Mouse (Mus musculus) lung, adult 2 months (tissue): ENCODE measurements at regions not wholly inside any gene's neighbourhood (a gene's known extent, or its start where the extent isn't known, plus 50 kb on each side); places are given as distances from the start of the nearest gene placed in this dataset.
"Not testable (repeated sequence)": the region's sequence is repeated elsewhere in the genome, so short reads cannot be mapped to it uniquely, and the experiment has no call there.

Source experiments
- DNase-seq: peaks from one replicate; pipeline ENCODE4 v3.0.0; 2022
- H3K4me1 ChIP-seq: fragments of 200-500 bp; 2 replicates; pipeline ENCODE4 v1.6.1; 2011; ENCODE audit warnings: low read length; ENCODE audit not compliant: control insufficient read depth, insufficient read depth
- H3K4me3 ChIP-seq: fragments of 200-500 bp; replicated peaks from 2 replicates; pipeline ENCODE3; 2011; ENCODE audit warnings: low read depth, mild to moderate bottlenecking, control low read depth, low read length; ENCODE audit errors: extremely low read depth
- CTCF ChIP-seq: fragments of 200-500 bp; IDR thresholded peaks from 2 replicates; pipeline ENCODE4 v1.5.1; 2011; ENCODE audit warnings: mild to moderate bottlenecking, low read length, control low read depth; ENCODE audit not compliant: insufficient read depth
- POLR2A ChIP-seq: fragments of 200-500 bp; IDR thresholded peaks from 2 replicates; pipeline ENCODE4 v1.6.1; 2011; ENCODE audit warnings: low read depth, mild to moderate bottlenecking, control low read depth, low read length, borderline replicate concordance; ENCODE audit errors: extremely low read depth
- WGBS: fragments of 180-500 bp; shearing (Covaris S2); methylation state at CpG from one replicate; pipeline ENCODE4 v1.1.7; 2018; 5-methylcytosine and 5-hydroxymethylcytosine counted together

DNA sequence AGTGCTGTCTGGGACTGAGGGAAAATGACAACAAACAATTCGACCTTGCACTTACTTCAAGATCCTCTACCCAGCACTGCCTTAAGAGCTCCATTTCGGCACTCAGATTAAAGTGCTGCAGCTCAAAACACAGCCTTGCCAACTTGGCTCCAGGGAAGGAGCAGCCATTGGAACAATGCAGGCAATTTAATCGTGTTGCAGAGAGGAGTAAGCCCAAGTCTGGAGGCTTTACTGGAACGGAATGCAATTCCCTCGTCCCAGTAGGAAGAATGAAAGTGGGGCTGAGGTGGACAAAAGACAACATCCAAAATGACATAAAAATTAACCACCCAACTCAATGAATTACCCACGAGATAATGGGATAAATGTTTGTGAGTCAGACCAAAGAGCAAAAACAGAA, 273.0 kb downstream of the Hace1 start:
- no peak for DNase-seq
- no peak overlapping the region for H3K4me3 ChIP-seq
- no peaks in the 10 kb centered on the region for H3K4me1 ChIP-seq
- TF ChIP-seq CTCF (no peak), POLR2A (no peak)
- 52% methylated on average over 6 of the region's 6 CpGs for WGBS

DNA sequence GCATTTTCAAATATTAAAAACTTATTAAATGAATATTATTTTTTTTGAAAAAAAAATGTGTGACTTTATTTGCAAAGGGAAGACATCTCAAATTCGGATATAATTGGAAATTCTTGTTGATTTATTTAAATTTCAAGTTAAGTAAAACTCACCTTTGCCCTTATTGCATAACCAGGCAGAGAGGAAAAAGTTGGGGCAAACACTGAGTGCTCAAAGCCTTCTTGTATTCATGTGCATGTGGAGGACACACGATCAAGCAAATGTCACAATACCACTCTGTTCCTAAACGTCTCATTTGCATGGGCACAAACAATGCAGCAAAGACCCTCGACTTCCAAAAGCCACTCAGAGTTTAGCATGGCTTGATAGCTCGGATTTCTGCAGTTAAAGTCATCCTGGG, 275.1 kb downstream of the Hace1 start:
- no peak for DNase-seq
- H3K4me3 ChIP-seq, result no peak overlapping the region
- no peaks in the 10 kb centered on the region for H3K4me1 ChIP-seq
- WGBS, result 54% methylated on average over 5 of the region's 5 CpGs
- TF ChIP-seq CTCF (no peak), POLR2A (no peak)

DNA sequence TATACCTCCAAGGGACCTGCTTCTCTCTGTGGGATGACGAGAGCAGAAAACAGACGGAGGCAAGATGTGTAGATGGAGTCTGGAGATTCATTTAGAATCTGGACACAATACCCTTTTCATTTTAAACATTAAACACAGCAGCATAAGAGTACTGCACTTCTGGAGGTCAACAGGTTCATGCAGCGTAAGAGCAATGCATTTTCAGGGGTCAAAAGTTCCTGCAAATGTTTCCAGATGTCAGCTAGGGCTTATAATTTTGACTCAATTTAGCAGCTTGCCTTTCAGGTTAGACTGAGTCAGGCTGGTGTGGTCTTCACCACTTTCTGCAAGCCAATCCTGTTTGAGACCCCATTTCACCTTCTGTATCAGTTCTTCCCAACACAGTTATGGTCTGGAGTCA, 277.9 kb downstream of the Hace1 start:
- TF ChIP-seq CTCF, result no peak
- no peak for TF ChIP-seq POLR2A
- 57% methylated on average over 3 of the region's 3 CpGs for WGBS
- DNase-seq, result no peak
- Histone ChIP-seq H3K4me3 (no peak overlapping the region), H3K4me1 (no peaks in the 10 kb centered on the region)

DNA sequence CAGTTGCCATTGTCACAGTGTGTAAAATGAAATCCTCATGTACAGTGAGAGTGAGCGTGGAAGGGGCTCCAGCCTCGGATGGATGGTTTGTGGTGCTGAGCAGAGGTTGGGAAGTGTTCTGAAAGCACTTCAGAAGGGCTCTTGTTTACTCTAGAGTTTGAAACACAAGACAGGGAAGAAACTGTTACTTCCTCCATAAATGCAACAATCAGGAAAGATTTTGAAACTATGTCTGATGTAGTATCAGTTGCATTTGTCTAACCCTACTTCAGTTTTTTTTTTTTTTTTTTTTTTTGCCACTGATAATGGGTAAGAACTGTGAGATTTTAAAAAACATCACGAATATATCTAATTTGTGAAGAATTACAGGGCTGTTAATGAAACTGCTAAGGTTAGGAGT, 281.5 kb downstream of the Hace1 start:
- no peak overlapping the region for H3K4me3 ChIP-seq
- no peak for DNase-seq
- no peak for TF ChIP-seq POLR2A
- no peak for TF ChIP-seq CTCF
- WGBS, result 46% methylated on average over 3 of the region's 3 CpGs
- H3K4me1 ChIP-seq, result no peaks in the 10 kb centered on the region

DNA sequence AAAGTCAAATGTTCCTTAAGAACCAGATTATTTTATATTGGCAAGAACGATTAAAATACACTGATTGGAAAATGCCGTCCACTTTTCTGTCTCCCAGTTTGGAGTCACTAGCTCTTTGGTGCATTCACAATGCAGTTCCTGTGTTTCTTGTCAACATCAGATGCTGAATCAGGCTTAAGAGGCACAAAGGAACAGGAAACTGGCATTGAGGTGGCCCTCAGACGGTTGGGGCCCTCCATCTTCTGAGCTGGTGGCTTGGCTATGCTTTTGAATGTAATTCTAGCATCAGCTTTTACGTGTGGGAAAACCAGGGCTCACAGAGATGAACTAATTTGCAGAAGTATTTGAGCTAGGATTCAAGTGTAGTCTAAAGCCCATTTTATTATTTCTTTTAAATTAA, 282.3 kb downstream of the Hace1 start:
- H3K4me3 ChIP-seq, result no peak overlapping the region
- TF ChIP-seq POLR2A (no peak), CTCF (no peak)
- 73% methylated on average over 4 of the region's 4 CpGs for WGBS
- DNase-seq, result no peak
- no peaks in the 10 kb centered on the region for H3K4me1 ChIP-seq

DNA sequence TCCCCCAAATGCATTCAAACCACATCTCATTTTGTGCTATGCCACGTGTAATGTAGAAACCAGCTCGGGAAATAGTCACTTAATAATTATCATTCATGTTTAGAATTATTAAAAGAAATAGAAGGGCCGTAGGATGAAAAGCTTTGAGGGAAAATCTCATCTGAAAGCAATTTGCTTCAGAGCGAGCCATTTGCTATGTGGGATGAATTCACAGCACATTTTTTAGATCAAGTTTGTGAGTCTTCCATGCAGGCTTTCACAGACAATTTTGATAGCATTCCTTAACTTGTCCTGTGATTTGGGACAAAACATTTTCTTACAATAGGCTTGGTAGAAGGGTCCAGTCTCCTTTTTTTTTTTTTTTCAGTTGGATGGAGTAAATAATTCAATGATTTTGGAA, 283.1 kb downstream of the Hace1 start:
- H3K4me3 ChIP-seq, result no peak overlapping the region
- H3K4me1 ChIP-seq, result no peaks in the 10 kb centered on the region
- no peak for DNase-seq
- 72% methylated on average over 4 of the region's 4 CpGs for WGBS
- no peak for TF ChIP-seq POLR2A
- no peak for TF ChIP-seq CTCF

DNA sequence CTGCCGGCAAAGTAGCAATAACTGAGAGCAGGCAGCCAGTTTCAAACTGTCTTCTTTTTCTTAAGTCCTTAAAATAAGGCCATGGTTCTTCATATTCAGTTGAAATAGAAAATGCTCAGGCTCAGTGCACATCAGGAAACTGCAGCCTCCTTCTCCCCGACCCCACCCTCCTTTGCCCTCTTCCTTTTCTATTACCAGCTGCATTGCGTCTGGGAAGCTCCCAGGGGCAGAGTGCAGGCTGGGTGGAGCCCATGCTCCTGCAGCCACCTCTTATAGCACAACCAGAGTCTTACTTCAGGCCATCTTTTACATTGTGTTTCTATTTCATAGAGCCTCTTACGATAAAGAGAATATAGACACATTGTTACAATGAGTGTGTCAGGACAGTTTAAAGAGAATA, 288.2 kb downstream of the Hace1 start:
- Histone ChIP-seq H3K4me1 (no peaks in the 10 kb centered on the region), H3K4me3 (no peak overlapping the region)
- WGBS, result 52% methylated on average over 4 of the region's 4 CpGs
- no peak for DNase-seq
- TF ChIP-seq CTCF (no peak), POLR2A (no peak)

DNA sequence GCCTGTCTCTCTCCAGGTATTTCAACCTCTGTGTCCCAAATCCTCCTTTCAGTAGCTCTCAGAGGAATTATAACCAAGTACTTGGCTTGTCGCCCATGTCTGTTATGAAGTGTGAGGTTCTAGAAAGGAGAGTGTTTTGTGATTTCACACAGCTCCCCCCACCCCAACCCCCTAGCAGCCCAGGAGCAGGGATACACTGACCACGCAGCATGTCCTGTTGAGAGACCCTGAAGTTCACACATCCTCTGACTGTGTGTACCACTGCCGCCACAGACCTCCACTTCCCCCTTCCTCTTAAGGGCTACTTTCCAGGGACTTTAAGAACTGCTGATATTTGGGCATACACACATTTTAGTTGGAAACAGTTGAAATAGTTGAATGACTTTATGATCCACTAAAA, 289.2 kb downstream of the Hace1 start:
- Histone ChIP-seq H3K4me1 (no peaks in the 10 kb centered on the region), H3K4me3 (no peak overlapping the region)
- TF ChIP-seq CTCF, result no peak
- TF ChIP-seq POLR2A, result no peak
- DNase-seq, result no peak
- 33% methylated on average over 3 of the region's 3 CpGs for WGBS

DNA sequence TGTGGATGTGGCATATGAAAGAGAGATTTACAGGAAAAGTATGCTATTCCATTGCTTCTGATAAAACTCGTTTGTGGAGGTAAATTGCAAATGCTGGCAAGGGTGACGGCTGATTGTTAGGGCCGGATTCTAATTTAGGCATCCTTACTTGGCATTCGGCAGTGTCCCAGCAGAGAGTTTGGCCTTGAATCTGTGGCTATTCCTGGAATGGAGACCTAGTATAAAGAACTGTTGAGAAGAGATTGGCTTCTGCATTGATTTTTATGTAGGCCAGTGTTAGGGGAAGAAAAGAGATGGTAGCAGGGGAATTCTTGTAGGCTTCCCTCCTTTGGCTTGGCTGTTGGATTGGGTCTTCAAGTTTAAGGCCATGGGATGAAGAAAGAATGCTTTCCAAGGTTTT, 293.4 kb downstream of the Hace1 start:
- H3K4me1 ChIP-seq, result no peaks in the 10 kb centered on the region
- 66% methylated on average over 4 of the region's 4 CpGs for WGBS
- no peak for DNase-seq
- TF ChIP-seq POLR2A (no peak), CTCF (no peak)
- H3K4me3 ChIP-seq, result no peak overlapping the region

DNA sequence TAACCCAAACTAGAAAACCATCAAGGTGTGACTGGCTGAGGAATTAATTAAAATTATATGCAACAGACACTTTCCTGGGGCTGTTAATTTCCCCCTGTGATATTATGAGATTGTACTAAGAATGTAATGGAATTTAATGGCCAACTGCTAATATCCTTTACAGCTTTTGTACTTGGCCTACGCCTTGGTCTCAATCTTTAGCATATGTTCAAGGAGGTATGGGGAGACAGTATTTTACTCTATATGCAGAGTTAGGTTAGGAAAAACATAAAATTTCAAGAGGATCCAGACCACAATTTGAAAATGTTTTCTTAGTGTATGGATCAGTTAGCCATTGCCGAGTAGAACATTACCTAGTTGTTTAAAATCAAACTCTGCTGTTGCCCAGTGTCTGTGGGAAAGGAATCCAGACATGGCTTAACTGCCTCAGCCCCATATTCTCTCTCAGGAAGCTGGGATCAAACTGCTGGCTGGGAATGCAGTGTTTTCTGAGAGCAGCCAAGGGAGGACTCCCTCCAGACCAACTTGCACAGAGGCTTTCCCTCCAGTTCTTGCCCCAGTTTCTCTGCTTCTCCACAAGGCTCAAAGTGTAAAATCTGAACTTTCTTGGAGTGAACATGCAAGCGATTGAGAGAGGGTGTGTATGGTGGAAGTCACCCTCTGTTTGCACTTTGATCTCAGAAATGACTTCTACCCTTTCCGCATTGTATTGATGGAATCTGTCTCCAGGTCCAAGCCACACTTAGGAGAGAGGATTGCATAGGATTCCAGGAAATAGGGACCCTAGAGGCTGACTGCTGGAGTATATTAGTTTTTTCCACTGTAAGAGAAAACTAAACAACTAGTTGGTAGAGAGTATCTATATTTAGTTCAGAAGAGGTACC, 294.6 kb downstream of the Hace1 start:
- H3K4me3 ChIP-seq, result no peak overlapping the region
- DNase-seq, result no peak
- H3K4me1 ChIP-seq, result no peaks in the 10 kb centered on the region
- no peak for TF ChIP-seq CTCF
- no peak for TF ChIP-seq POLR2A
- whole genome bisulfite sequencing, result 73% methylated on average over 4 of the region's 4 CpGs

DNA sequence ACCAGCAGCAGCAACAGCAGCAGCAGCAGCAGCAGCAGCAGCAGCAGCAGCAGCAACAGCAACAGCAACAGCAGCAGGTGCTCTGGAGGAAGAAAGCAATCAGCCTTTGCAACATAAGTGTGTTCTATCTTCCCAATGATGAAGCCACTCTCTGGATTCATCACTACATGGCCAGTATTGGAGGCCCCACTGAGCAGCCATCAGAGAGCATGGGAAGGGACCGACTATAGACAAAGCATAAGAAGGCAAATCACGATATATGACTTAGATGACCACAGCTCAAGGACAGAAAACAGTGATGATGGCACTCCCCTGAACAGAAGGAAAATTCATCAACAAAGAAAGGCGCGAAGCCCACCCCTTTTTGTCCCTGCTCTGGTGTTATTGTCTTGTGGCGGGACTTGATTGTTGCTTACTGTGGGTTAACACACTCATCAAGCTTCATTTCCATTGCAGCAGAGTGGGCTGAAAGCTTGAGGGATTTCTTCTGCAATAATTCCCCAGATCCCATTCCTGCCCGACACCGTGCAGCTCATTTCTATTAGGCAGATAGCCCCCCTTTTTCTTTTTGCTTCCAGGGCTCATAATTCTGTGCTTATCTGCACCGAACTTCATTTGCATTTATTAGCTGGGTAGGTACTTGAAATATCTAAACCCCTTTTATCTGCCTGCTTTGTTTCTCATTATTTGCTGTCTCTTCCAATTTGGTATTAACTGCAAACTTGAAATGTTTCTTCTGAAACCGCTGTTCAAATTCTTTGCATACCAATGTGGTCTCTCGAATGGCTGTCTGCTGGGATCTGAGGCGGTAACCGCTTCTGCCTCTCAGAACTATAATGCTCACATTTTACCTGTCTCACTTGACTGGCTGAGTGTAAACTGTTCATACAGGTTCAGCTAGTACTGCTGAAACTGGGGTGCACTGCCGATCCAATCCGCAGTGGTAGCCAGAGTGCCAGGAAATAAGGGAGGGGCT, 296.5 kb downstream of the Hace1 start:
- 58% methylated on average over 14 of the region's 14 CpGs for WGBS

DNA sequence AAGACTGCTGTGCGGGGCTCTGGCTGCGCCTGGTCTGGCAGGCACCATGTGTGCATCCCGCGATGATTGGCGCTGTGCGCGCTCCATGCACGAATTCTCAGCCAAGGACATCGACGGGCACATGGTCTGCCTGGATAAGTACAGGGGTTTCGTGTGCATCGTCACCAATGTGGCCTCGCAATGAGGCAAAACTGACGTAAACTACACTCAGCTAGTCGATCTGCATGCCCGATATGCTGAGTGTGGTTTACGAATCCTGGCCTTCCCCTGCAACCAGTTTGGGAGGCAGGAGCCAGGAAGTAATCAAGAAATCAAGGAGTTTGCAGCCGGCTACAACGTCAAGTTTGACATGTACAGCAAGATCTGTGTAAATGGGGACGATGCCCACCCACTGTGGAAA, 297.7 kb downstream of the Hace1 start:
- WGBS, result 95% methylated on average over 20 of the region's 20 CpGs
- not testable (repeated sequence) for DNase-seq, H3K4me3 ChIP-seq, H3K4me1 ChIP-seq

More for the DNA sequence above, 296.5 kb downstream of the Hace1 start:
- no peaks in the 10 kb centered on the region for H3K4me1 ChIP-seq
- DNase-seq, result no peak
- TF ChIP-seq POLR2A (no peak), CTCF (no peak)
- no peak overlapping the region for H3K4me3 ChIP-seq
